Mouse (Mus musculus): ENCODE measurements around the gene Itgb8.

Itgb8 gene

GRCm38 (mm10) chr12:119209384-119210072 is 29.1 kb downstream of the Itgb8 start:
- no peak for DNase-seq (ENCODE audit: low spot score)

GRCm38 (mm10) chr12:119207464-119207801 is 31.2 kb downstream of the Itgb8 start:
- DNase-seq (ENCODE audit: low spot score), result no peak

- no peak for DNase-seq (ENCODE audit: low spot score)
Observed at GRCm38 (mm10) chr12:119206711-119207463, 31.7 kb downstream of the Itgb8 start.

- DNase-seq (ENCODE audit: low spot score), result no peak
Observed at GRCm38 (mm10) chr12:119204411-119204810, 34.2 kb downstream of the Itgb8 start.

- no peak for DNase-seq (ENCODE audit: low spot score)
Observed at GRCm38 (mm10) chr12:119202766-119203165, 35.8 kb downstream of the Itgb8 start.

- no peak for DNase-seq (ENCODE audit: low spot score)
Observed at GRCm38 (mm10) chr12:119195145-119195544, 43.5 kb downstream of the Itgb8 start.

GRCm38 (mm10) chr12:119189814-119190213 is 48.8 kb downstream of the Itgb8 start:
- no peak for DNase-seq (ENCODE audit: low spot score)

GRCm38 (mm10) chr12:119185441-119185840 is 53.2 kb downstream of the Itgb8 start:
- DNase-seq (ENCODE audit: low spot score), result no peak

GRCm38 (mm10) chr12:119182215-119182924 is 56.2 kb downstream of the Itgb8 start:
- no peak for DNase-seq (ENCODE audit: low spot score)

- no peak for DNase-seq (ENCODE audit: low spot score)
Observed at GRCm38 (mm10) chr12:119176017-119176416, 62.6 kb downstream of the Itgb8 start.

- no peak for DNase-seq (ENCODE audit: low spot score)
Observed at GRCm38 (mm10) chr12:119169828-119170539, 68.6 kb downstream of the Itgb8 start.

- no peak for DNase-seq (ENCODE audit: low spot score)
Observed at GRCm38 (mm10) chr12:119169143-119169542, 69.5 kb downstream of the Itgb8 start.

GRCm38 (mm10) chr12:119165115-119165514 is 73.5 kb downstream of the Itgb8 start:
- DNase-seq (ENCODE audit: low spot score), result no peak

GRCm38 (mm10) chr12:119164672-119165071 is 73.9 kb downstream of the Itgb8 start:
- DNase-seq (ENCODE audit: low spot score), result no peak

GRCm38 (mm10) chr12:119164176-119164575 is 74.4 kb downstream of the Itgb8 start:
- DNase-seq (ENCODE audit: low spot score), result no peak

GRCm38 (mm10) chr12:119160786-119161185 is 77.8 kb downstream of the Itgb8 start:
- DNase-seq (ENCODE audit: low spot score), result no peak

GRCm38 (mm10) chr12:119159254-119159933 is 79.2 kb downstream of the Itgb8 start:
- DNase-seq (ENCODE audit: low spot score), result no peak

GRCm38 (mm10) chr12:119157686-119158085 is 80.9 kb downstream of the Itgb8 start:
- DNase-seq (ENCODE audit: low spot score), result no peak

GRCm38 (mm10) chr12:119157068-119157467 is 81.5 kb downstream of the Itgb8 start:
- no peak for DNase-seq (ENCODE audit: low spot score)

GRCm38 (mm10) chr12:119155566-119155965 is 83.0 kb downstream of the Itgb8 start:
- no peak for DNase-seq (ENCODE audit: low spot score)

- DNase-seq (ENCODE audit: low spot score), result no peak
Observed at GRCm38 (mm10) chr12:119150956-119151355, 87.6 kb downstream of the Itgb8 start.

GRCm38 (mm10) chr12:119147753-119148152 is 90.8 kb downstream of the Itgb8 start:
- no peak for DNase-seq (ENCODE audit: low spot score)

Data from spleen, adult 12 weeks (tissue).